Mouse (Mus musculus): ENCODE results near the gene Gfra1.

Gene Gfra1

GRCm38 (mm10) chr19:58314631-58315030, 141.1 kb downstream of the Gfra1 start:
- DNase-seq, result no peak

- DNase-seq, result peak; percentile 18
Measured at GRCm38 (mm10) chr19:58313785-58314184, 141.9 kb downstream of the Gfra1 start.

- no peak for DNase-seq
Measured at GRCm38 (mm10) chr19:58312492-58312891, 143.2 kb downstream of the Gfra1 start.

GRCm38 (mm10) chr19:58310334-58311315, 145.1 kb downstream of the Gfra1 start:
- DNase-seq, result no peak

GRCm38 (mm10) chr19:58309620-58310275, 146.0 kb downstream of the Gfra1 start:
- DNase-seq, result no peak

GRCm38 (mm10) chr19:58301105-58301504, 154.6 kb downstream of the Gfra1 start:
- no peak for DNase-seq

GRCm38 (mm10) chr19:58297926-58298325, 157.8 kb downstream of the Gfra1 start:
- DNase-seq, result no peak

GRCm38 (mm10) chr19:58296842-58297190, 158.9 kb downstream of the Gfra1 start:
- DNase-seq, result peak; percentile 50

GRCm38 (mm10) chr19:58295986-58296841, 159.5 kb downstream of the Gfra1 start:
- no peak for DNase-seq

GRCm38 (mm10) chr19:58288145-58288544, 167.6 kb downstream of the Gfra1 start:
- DNase-seq, result no peak

- DNase-seq, result no peak
Measured at GRCm38 (mm10) chr19:58275281-58275680, 180.4 kb downstream of the Gfra1 start.

- no peak for DNase-seq
Measured at GRCm38 (mm10) chr19:58271815-58272214, 183.9 kb downstream of the Gfra1 start.

- DNase-seq, result no peak
Measured at GRCm38 (mm10) chr19:58270778-58271177, 184.9 kb downstream of the Gfra1 start.

- DNase-seq, result no peak
Measured at GRCm38 (mm10) chr19:58268476-58268875, 187.2 kb downstream of the Gfra1 start.

GRCm38 (mm10) chr19:58266600-58266999, 189.1 kb downstream of the Gfra1 start:
- no peak for DNase-seq

GRCm38 (mm10) chr19:58260934-58261333, 194.8 kb downstream of the Gfra1 start:
- no peak for DNase-seq

- DNase-seq, result no peak
Measured at GRCm38 (mm10) chr19:58259250-58259649, 196.5 kb downstream of the Gfra1 start.

- DNase-seq, result no peak
Measured at GRCm38 (mm10) chr19:58256485-58256884, 199.2 kb downstream of the Gfra1 start.

- no peak for DNase-seq
Measured at GRCm38 (mm10) chr19:58255394-58255793, 200.3 kb downstream of the Gfra1 start.

GRCm38 (mm10) chr19:58254172-58254571, 201.5 kb downstream of the Gfra1 start:
- no peak for DNase-seq

- no peak for DNase-seq
Measured at GRCm38 (mm10) chr19:58251698-58252097, 204.0 kb downstream of the Gfra1 start.

- DNase-seq, result no peak
Measured at GRCm38 (mm10) chr19:58251095-58251494, 204.6 kb downstream of the Gfra1 start.

GRCm38 (mm10) chr19:58250237-58250636, 205.5 kb downstream of the Gfra1 start:
- no peak for DNase-seq
